Mouse (Mus musculus): Measurements from ENCODE around the gene Bbs9.
A peak's percentile ranks its signal among the peaks of the same experiment; 100 is the strongest.

Gene Bbs9

DNA sequence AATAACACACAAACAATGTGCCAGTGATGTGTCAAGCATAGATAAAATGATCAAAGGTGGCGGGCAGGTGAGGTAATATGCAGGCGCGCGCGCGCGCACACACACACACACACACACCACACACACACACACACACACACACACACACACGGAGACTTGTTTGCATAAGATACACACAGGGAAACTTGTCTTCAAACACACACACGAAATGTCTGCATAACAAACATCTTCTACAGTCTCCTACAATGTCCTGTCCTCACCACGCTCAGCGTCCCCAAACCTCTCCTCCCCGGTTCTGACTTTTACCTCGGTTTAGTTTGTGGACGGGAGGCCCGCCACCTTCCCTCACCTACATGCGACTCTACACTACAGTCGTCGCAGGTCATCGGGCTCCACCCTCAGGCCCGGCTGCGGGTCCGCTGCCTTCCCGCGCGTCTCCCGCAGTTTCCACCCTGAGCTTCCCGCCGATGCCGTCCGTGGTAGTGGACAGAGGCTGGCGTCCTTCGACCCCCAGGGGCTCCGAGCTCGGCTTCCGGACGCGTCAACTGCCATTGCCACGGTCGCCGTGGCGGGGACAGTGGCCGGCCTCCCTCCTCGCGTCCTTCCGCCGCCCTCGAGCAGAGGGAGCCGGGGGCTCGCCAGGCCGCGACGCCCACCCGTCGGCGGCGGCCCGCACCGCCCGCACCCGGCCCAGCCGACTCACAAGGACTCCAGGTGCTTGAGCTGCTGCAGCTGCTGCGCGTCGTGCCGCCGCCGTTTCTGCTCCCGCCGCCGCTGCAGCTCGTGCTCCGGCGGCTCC lies 7.9 kb upstream of the Bbs9 start:
- DNase-seq (ENCODE audit: low read depth in 2 of 2, low spot score in 2 of 2), result peak; percentile 41 to 53

DNA sequence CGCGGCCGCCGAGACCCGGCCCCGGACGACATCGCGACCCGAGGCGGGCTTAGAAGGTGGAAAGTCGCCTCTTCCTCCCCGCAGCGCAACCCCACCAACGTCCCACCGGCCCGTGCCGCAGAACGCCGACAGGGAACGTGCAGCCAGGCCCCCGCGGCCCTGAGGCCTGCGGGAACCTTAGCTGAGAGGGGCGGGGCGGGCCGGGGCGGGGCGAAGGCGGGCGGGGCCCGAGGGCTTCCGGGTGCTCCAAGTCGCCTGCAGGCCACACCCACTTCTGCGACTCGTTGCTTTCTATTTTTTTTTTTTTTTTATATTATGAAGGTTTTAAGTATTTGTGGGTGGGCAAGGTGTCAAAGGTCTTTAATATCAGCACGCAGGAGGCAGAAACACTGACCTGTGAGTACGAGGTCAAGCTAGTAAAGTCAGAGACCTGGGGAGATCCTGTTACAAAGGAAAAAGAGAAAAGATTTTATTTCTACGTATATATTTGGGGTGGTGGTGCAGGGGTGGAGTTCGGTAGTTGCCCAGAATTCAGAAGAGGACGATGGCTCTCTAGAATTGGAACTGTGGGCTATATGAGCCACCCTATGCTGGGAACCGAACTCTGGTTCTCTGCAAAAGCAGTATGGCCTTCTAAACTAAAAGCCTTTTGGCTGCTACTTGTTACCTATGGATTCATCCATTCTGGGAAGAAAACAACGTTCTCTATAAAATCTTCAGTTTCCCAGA lies 7.2 kb upstream of the Bbs9 start:
- DNase-seq (ENCODE audit: low read depth in 2 of 2, low spot score in 2 of 2), result peak; percentile 44 to 55

DNA sequence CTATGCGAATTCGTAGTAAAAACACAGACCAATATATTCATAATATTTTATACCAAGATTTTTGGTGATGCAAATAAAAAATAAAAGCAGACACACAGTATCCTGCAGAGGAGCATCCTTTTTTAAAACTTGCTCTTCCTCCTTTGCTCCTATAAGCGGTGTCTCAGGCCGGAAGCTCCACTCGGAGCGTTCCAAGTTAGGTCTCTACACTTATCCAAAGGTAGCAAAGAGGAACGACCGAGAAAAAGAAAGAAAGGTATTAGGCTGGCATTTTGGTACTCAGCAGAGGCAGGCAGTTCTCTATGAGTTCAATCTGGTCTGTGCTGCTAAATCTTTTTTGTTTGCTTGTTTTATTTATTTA lies 6.6 kb upstream of the Bbs9 start:
- no peak for DNase-seq (ENCODE audit: low read depth in 2 of 2, low spot score in 2 of 2)

DNA sequence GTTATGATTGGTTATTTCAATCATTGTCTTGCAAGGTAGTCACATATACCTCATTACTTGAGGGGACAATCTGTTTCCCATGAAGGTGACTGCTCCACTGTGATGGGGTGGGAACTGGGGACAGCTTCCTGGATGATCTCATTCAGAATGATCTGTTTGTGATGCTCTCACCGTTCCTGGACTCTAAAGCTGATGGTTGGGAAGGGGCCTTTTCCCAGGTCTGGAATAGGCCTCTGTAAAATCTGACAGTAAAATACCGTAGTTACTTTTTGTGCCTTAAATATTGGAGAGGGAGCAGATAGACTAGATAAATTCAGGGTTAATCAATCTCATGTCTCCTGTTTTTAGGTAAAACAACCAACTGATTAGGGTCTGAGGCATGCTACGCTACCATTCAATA lies 5.9 kb upstream of the Bbs9 start, which contains the start of gene Rp9:
TSS of gene Rp9 (minus strand) at position 101 of the 400 bp plus-strand sequence.
- DNase-seq (ENCODE audit: low read depth in 2 of 2, low spot score in 2 of 2), result no peak

DNA sequence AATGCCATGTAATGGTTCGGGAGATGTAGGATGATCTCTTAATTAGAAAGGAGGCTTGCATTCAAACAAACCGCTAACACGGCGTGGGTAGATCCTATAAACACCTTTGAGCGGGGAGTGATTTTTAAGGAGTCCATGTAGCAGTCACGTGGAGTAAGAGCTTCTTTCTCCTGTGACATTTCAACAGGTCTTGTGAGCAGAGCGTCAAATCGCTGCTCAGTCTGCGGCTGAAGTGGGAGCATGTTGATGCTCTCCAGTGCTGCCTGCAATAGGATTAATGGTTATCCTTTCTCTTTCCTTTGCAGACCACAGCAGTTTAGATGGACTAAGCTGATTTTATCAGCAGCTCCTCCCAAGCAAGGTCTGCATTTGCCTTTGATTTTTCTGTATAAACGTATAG lies 750 bp downstream of the Bbs9 start:
- peak in 1 of 2 experiments; percentile 2 for DNase-seq (ENCODE audit: low read depth in 2 of 2, low spot score in 2 of 2)

DNA sequence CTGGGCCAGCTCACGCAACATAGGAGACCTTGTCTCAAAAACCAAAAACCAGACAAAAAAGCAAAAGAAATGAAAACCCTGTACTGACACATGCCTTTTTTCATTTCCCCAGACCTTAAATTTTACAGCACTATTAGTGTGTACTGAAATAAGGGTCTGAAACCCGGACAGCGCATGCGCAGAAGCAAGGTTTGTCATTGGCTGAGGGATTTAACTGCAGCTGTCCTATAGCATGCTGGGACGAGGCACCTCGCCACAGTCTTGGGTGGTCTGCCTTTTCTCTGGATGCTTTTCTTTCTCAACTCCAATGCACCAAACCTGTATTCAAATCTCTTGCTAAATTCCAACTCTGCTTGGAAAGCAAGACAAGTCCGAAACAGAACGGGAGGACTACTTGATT lies 3.4 kb downstream of the Bbs9 start:
- no peak for DNase-seq (ENCODE audit: low read depth in 2 of 2, low spot score in 2 of 2)

DNA sequence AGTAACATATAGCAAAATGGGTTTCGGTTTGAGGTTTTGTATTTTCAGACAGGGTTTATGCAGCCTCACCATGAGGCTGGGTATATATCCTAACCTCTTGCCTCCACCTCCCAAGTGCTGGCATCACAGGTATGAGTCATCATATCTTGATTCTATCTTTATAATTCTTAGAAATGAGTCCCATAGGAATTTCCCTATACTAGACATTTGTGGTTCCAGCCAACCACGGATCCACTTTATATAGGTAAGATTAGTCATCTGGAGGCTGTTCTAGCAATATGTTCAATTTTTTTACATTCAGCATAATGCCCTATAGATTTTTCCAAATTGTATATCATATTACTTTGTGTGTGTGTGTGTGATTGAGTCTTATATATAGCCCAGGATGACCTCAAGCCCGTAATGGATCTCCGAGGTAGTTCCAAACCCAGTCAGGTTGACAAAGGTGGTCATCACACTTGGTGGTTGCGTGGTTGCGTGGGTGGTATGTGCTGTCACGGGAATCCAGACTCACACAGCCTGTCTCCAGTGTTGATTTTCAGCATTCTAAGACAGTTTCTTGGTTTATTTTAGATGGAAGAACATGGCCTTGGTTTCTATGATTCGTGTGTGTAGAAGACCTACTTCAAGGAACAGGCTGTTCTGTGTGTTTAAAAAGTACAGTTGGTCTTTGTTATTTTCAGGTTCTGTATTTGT lies 8.5 kb downstream of the Bbs9 start:
- DNase-seq (ENCODE audit: low read depth in 2 of 2, low spot score in 2 of 2), result no peak

DNA sequence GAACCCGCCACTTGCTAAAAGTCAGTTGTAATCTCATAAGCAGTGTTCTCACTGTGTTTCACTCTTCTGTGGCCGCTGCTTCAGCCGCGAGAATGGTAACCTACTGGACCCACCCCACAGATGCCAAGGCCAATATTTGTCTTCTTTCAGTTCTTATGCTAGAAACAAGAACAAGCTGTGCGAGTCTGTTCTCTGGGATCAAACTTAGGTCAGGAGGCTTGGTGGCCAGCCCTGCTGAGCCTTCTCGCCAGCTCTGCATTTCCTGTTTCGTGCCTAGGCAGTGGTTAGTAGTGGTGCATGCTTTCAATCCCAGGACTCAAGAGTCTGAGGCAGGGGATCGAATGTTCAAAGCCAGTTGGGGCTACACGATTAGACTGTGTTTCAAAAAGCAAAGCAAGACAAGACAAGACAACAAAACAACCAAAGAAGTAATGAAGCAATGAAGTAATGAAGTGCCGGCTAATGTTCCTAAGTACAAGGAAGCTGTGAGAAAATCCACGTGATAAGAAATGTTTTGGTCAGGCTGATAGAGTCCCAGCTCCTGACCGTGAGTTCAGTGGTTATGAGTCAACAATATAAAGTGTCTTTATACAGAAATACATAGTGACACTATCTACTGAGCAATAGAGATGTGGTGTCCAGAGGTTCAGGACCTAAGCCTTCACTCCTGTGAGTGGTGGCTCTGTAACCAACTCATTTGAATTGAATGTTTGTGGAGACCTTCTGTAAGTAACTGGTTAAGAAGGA lies 9.2 kb downstream of the Bbs9 start:
- no peak for DNase-seq (ENCODE audit: low read depth in 2 of 2, low spot score in 2 of 2)

DNA sequence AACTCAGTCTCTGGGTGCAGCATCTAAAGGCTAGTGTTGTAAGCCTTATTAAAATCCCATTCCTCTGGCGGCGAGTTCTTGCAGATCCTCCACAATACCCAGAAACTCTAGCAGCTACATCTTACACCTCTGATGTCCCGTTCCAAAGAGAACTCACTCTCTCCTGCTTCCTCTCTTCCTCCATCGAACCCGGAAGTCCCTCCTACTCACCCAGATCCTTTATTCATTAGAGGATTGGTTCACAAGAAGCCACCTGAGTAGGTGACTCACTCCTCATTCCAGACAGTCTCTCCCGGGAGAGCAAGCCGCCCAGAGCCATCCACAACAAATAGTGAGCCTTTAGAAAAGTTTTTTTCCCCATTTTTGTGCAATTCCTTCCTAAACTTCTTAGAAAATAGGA lies 10.7 kb downstream of the Bbs9 start:
- DNase-seq (ENCODE audit: low read depth in 2 of 2, low spot score in 2 of 2), result no peak

DNA sequence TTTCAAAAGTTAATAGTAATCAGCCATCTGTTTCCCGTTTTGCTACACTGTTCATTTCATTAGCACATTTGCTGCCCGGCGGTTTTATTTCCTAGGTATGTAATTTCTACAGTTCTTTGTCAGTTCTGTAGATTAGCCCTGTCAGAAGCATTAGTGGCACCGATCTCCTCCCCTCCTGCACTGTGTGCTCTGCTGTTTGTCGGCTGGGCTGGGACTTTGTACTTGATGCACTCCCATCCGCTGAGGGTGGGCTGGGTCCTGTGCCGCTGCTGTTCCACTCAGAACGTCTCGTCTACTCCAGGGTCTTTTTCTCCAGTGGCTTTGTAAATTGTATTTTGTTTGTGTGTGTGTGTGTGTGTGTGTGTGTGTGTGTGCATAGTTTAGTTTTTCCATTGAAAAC lies 13.4 kb downstream of the Bbs9 start:
- DNase-seq (ENCODE audit: low read depth in 2 of 2, low spot score in 2 of 2), result no peak

DNA sequence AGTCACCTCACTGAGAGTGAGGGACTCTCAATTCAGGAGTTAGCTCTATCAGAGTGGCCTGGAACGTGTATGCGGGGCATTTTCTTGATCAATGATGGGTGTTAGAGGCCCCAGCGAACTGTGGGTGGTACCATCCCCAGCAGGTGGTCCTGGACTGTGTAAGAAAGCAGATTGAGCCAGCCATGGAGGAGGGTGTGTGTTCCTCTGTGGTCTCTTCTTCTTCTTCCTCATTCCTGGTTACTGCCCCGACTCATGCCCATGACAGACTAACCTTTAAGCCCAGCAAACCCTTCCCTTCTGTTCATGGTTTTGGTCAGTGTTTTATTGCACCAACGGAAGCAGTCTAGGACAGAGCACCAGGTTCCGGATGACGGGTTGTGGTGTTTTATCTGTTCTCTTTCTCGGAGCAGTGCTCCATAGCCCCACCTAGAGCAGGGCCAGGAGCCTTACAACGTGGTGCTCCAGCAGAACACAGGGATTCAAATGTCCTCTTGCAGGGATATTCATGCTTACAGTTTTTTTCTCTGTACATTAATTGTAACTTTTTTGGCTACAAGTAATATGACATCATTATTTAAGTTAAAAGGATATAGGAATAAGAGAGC lies 18.8 kb downstream of the Bbs9 start:
- no peak for DNase-seq (ENCODE audit: low read depth in 2 of 2, low spot score in 2 of 2)

DNA sequence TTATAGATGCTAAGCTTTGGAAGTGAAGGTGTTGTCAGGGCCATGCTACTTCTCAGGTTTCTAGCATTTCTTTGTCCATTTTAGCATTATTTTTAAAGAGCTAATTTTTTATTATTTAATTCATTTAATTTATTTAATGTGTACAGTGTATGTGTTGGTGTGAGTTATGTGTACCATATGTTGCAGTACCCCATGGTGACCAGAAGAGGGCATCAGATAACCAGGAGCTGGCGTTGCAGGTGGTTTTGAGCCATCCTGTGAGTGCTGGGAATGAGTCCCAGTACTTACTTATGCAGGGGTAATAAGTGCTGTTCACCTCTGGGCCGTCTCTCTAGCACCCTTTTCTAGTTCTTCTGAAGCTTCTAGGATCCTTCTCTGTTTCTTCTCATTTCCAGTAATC lies 19.6 kb downstream of the Bbs9 start:
- DNase-seq (ENCODE audit: low read depth in 2 of 2, low spot score in 2 of 2), result no peak

DNA sequence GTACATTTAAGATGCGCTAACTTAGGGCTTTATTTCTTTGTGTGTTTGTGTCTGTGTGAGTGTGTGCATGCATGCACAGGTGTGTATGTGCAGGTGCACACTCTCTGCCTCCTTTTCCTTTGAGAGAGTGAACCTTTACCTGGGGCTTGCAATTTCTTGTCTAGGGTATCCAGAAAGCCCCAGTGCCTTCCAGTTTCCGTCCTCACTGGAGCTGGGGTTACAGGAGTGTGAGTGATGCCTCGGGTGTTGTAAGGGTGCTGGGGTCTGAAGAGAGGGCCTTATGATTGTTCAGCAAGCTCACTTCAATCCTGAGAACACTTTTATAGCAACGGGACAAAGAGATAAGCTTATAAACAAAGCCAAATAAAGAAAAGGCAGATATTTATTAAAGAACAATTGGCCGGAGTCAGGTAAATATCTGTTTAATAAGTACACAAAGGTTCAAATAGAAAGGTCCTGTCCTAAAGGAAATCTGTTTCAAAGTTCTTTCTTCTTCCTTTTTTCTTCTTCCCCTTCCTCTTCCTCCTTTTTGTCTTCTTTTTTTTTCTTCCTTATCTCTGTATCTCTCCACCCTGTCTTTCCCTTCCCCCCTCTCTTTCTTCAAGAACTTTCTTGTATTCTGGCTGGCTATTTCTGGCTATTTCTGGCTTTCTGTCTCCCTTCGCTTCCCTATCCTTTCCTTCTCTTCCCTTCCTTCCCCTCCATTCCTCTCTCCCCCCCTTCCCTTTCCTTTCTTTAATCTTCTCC lies 21.7 kb downstream of the Bbs9 start:
- no peak for DNase-seq (ENCODE audit: low read depth in 2 of 2, low spot score in 2 of 2)

DNA sequence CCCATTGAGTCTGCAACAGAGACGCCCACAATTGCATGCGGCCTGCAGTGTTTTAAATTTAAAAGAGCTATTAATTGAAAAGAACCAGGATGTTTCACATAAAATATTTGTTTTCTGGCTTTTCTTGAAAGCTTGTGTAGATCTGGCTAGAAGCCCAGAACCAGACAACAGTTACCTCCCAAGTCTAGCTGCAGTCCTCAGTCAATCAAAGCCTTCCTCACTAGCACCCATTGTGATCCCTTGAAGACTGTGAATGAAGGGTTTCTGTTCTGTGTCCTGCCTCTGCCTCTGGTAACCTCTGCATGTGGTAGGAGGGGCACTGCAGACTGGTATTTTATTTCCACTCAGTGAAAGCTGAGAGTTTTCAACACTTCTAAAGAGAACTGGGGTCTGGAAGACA lies 27.5 kb downstream of the Bbs9 start:
- no peak for DNase-seq (ENCODE audit: low read depth in 2 of 2, low spot score in 2 of 2)

DNA sequence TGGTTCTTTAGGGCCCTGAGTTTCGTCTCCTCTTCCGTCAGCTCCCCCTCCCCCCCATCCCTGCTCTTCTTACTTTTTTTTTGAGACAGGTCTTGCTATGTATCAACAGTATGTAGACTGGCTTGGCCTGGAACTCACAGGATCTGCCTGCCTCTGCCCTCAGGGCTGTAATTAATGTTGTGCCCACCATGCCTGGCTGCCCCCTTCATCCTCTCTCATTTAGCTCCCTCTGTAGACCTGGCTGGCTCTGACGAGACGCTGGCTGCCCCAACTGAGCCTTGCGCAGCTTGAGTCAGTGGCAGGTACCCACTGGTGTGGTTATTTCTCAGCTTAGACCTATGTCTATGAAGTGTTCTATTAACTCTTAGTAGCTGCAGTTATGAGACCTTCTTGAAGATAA lies 28.1 kb downstream of the Bbs9 start:
- DNase-seq (ENCODE audit: low read depth in 2 of 2, low spot score in 2 of 2), result no peak

DNA sequence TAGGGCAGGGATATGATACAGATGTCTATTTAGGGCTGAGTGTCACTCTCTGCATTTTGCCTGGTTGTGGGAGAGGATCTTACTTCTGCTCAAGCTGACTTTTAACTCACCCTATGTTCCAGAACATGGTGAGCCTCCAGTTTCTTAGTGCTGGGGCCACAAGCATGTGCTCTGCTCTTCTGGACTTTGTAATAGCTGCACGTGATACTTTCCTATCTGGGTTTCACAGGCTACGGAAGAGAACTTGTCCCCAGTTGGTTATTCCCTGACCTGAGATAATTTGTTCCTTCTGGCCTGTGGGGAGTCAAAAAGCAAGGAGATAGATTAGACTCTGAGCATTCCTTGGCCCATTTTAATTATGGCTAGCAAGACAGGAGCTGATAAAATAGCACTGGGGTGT lies 30.1 kb downstream of the Bbs9 start:
- no peak for DNase-seq (ENCODE audit: low read depth in 2 of 2, low spot score in 2 of 2)

DNA sequence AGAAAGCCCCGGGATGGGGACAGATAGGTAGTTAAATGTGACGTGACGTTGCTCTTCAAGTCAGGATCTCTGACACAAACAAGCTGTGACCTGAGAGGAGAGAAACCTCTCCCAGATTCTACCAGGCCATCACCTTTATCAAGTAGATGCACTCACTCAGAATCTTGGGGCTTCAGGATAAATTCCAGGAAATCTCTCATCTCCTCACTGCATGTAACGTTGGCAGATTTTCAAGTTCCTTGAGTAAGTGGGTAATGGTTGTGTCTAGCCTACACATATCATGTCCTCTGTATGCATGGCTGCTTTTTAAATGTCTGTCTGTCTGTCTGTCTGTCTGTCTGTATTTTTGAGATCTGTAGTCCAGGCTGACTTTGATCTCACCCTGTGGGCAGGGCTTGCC lies 39.6 kb downstream of the Bbs9 start:
- no peak for DNase-seq (ENCODE audit: low read depth in 2 of 2, low spot score in 2 of 2)

DNA sequence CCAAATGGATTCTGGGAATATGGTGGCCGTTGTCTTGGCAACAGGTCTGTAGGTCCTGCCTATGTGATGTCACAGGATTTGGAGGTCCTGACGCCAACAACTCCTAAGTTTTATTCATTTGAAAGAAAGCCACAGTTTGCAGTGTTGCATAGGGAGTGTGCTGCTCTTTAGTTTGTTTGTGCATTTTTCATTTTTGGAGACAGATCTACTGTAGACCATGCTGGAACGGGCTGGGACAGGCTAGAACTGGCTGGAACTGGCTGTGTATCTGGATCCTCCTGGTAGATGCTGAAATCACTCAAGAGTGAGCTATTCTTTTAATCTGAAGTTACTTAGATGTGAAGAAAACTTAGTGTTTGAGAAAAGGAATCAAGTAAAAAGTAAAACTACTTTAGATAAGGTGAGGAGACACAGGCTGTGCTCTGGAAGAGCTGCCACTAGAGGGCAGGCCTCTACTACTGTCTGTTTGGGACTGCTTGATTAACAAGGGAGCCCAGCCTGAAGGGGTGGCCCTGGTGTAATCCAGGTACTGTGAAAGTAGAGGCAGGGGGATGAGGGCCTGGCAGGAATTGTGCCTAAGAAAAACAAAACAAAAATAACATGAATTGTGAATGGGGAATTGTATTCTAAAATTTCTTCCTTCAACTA lies 43.0 kb downstream of the Bbs9 start:
- peak in 1 of 2 experiments; percentile 10 for DNase-seq (ENCODE audit: low read depth in 2 of 2, low spot score in 2 of 2)

DNA sequence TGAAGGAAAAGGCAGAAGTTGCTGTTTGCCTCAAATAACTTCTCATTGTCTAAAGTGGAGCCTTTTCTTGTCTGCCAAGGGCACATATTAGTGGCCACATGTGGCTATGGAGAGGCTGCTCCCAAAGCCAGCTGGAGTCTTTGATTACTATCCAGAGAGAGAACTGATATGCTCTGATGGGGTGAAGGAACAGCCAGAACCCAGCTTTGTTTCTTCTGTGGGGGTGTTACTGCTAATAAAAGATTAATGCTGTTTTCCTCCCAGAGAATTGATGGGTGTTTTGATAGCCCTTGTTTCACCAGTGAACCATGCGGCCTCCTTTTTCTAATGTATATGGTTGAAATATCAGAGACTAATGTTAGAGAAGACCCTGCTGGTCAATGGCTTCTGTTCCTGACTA lies 47.9 kb downstream of the Bbs9 start:
- no peak for DNase-seq (ENCODE audit: low read depth in 2 of 2, low spot score in 2 of 2)

All from CD8-positive naive resting alpha-beta T cell, adult 2 months (primary cell).